Mouse (Mus musculus) E14TG2a.4 (cell line): Measurements from ENCODE around the gene Zfhx2.

ENCODE experiments used
- CTCF ChIP-seq: conservative IDR thresholded peaks from 2 replicates; pipeline ENCODE4 v1.5.1; 2014; ENCODE audit warnings: low read length
- NANOG ChIP-seq: IDR thresholded peaks from 2 replicates; pipeline ENCODE4 v1.6.1; 2014; ENCODE audit warnings: borderline replicate concordance, low read length, mixed read lengths
- POU5F1 ChIP-seq: IDR thresholded peaks from 2 replicates; pipeline ENCODE4 v1.6.1; 2014; ENCODE audit warnings: low read length, borderline replicate concordance

DNA sequence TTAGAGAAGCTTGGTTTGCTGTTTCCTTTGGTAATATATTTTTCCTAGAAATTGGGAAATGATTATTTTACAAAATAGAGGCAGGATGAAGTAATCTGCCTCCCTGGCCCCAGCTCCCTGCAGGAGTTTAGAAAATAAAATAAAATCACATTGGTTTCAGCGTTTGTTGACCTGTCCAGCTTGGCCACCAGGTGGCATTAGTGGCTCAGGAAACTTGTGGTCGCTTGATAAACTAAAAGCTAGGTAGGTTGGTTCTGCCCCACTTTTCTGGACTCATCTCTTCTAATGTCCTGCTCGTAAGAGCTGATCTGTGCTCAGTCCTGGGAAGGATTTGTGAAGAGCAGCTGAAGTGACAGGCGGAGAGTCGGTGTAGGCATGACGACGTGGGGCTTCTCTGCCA, 67.9 kb downstream of the Zfhx2 start:
- peak; percentile 39 for TF ChIP-seq CTCF
- no peak for TF ChIP-seq POU5F1
- no peak for TF ChIP-seq NANOG
